Mouse (Mus musculus): ENCODE data around the gene Ifna9.
A peak's percentile ranks its signal among the peaks of the same experiment; 100 is the strongest.
"Not testable (repeated sequence)": the region's sequence is repeated elsewhere in the genome, so short reads cannot be mapped to it uniquely, and the experiment has no call there.

The Ifna9 gene

GRCm38 (mm10) chr4:88592285-88592684 lies at the start of gene Ifna9:
Gene Ifna9, minus strand, starts transcription at chr4:88592385.
- DNase-seq, result no peak

- DNase-seq, result peak; percentile 96
Observed at GRCm38 (mm10) chr4:88641077-88641831, 49.1 kb upstream of the Ifna9 start.

GRCm38 (mm10) chr4:88640704-88641076 lies 48.5 kb upstream of the Ifna9 start:
- DNase-seq, result no peak

- no peak for DNase-seq
Observed at GRCm38 (mm10) chr4:88634311-88634710, 42.1 kb upstream of the Ifna9 start, which contains the start of gene C87499. Gene C87499, minus strand, starts transcription at chr4:88634411.

GRCm38 (mm10) chr4:88603276-88603675 lies 11.1 kb upstream of the Ifna9 start, which contains the start of gene Ifna12:
Gene Ifna12, minus strand, starts transcription at chr4:88603376.
- DNase-seq, result no peak

- DNase-seq, result no peak
Observed at GRCm38 (mm10) chr4:88571698-88572097, 20.5 kb downstream of the Ifna9 start, which contains the start of gene Ifna14. Gene Ifna14, minus strand, starts transcription at chr4:88571798.

- DNase-seq, result no peak
Observed at GRCm38 (mm10) chr4:88561791-88562190, 30.4 kb downstream of the Ifna9 start.

- not testable (repeated sequence) for DNase-seq
Observed at GRCm38 (mm10) chr4:88558145-88558544, 34.0 kb downstream of the Ifna9 start, which contains the start of gene Ifna15. Gene Ifna15, minus strand, starts transcription at chr4:88558245.

GRCm38 (mm10) chr4:88550161-88550945 lies 41.8 kb downstream of the Ifna9 start:
- peak; percentile 95 for DNase-seq

GRCm38 (mm10) chr4:88547986-88548385 lies 44.2 kb downstream of the Ifna9 start:
- no peak for DNase-seq

GRCm38 (mm10) chr4:88543649-88544234 lies 48.4 kb downstream of the Ifna9 start:
- DNase-seq, result peak; percentile 76
